Mouse (Mus musculus) right cerebral cortex, postnatal 4 days (tissue): ENCODE results near the gene Chd1.

Experiments used
- DNase-seq: peaks from one replicate; pipeline ENCODE4 v3.0.0-alpha.2; 2022

Chd1 gene

GRCm38 (mm10) chr17:15812136-15812778, 107.5 kb downstream of the Chd1 start:
- no peak for DNase-seq

GRCm38 (mm10) chr17:15813658-15814212, 109.0 kb downstream of the Chd1 start:
- DNase-seq: no peak

- no peak for DNase-seq
These were observed 110.7 kb downstream of the Chd1 start for GRCm38 (mm10) chr17:15815312-15816018.

DNA sequence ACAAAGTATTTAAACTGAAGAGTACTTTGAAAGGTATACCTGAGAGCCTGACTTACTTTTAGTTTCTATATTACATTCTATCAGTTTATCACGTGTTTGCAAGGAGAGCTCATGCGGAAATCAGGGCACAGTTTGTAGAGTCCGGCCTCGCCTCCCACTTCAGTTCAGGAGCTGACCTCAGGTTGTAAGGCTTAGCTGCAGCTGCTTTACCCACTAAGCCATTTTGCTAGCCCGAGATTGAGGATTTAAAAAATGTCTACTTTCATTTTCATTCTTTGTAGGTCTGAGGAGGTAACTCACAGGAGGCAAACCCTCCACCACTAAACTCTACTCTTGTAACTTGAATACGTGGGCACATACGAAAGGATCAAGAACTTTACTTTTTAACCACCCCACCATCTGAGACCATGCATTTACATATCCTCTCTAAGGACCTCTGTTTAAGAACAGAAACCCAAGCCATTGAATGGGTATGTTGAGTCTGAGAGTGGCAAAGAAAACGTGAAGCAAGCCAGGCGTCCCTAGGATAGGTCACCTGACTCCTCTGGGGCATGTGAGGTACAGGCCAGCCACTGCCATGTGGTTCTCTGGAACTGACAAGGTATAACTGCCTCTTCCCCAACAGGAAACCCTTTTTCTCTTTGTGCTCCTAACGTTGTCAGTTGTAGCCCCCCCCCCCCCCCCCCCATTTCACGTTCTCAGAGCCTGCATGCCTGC, 111.8 kb downstream of the Chd1 start:
- no peak for DNase-seq

DNA sequence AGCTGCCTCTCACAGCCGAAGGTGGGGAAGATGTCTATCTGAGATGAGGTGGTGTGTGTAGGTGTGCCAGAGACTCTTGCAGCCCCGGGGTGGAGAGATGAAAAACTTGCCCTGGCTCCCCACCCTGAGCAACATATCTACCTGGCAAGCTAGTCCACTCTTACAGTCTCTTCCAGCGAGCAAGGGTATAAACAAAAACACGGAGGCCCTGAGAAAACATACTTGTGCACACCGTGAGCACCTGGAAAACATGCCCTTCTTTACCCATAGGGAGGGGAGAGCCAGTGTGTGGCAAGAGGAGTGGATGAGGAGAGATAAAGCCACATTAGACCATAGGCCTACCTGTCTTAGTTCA, 112.3 kb downstream of the Chd1 start:
- DNase-seq: no peak

- DNase-seq: no peak
These were observed 112.9 kb downstream of the Chd1 start for GRCm38 (mm10) chr17:15817634-15818033.

- DNase-seq: no peak
These were observed 113.6 kb downstream of the Chd1 start for GRCm38 (mm10) chr17:15818372-15818771.

DNA sequence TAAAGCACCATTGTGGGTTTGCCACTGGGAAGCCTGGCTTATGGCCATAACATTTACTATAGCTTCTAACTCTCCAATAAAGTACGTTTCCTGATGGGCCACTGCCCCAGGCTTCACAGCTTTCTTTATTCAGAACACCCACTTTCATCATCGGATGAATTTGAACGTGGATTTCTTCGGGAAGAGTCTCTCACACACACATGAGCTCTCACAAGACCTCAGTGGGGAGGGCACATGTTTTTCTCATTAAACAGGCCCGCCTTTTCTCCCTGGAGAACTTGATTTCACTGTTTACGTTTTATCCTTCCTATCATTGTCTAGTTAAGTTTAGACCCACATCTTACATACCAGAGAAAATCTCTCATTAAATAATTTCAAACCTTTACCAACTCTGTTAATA, 115.4 kb downstream of the Chd1 start:
- no peak for DNase-seq

DNA sequence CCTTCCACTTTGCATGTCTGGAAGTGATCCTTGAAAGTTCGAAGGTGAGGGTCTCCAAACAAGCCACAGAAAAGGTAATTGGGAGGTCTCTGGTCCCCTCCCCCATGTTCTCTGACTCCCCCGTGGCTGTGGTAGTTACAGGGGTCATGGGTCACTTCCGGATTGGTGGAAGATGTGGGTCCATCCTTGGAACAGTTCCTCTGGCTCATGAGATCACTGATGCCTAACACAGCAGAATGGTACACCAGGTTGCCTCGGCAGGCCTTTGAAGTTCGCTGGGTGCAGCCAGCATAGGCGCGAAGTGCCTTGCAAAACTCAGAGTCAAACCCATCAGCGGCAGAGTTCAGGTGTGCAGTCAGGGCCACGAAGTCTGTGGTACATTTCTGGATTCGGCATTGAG, 116.0 kb downstream of the Chd1 start:
- DNase-seq: no peak

- no peak for DNase-seq
These were observed 116.9 kb downstream of the Chd1 start for GRCm38 (mm10) chr17:15821706-15822105.
